Mouse (Mus musculus): ENCODE measurements around the gene Rln3.

The Rln3 gene

GRCm38 (mm10) chr8:84044900-84045299 lies at the start of gene Rln3:
Rln3 (minus strand) TSS chr8:84045000.
- DNase-seq (ENCODE audit: low spot score in 2 of 2), result no peak

GRCm38 (mm10) chr8:84090585-84090984 lies 45.8 kb upstream of the Rln3 start:
- no peak for DNase-seq (ENCODE audit: low spot score in 2 of 2)

GRCm38 (mm10) chr8:84089277-84089676 lies 44.5 kb upstream of the Rln3 start:
- no peak for DNase-seq (ENCODE audit: low spot score in 2 of 2)

DNA sequence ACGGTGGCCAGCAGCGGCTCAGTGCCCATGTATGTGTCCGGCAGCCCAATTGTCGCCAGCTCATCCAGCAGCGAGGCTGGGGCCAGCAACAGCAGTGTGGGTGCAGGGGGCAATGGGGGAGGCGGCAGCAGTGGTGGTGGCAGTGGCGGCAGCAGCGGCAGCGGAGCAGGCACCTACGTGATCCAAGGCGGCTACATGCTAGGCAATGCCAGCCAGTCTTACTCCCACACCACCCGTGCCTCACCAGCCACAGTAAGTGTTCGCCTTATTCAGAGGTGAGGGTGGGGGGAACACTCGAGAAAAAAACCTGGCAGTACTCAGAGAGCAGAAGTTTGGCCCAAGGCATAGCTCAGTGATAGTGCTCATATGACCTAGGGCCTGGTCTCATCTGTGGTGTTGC lies 43.0 kb upstream of the Rln3 start:
- DNase-seq (ENCODE audit: low spot score in 2 of 2), result no peak

- DNase-seq (ENCODE audit: low spot score in 2 of 2), result no peak
These were observed 42.4 kb upstream of the Rln3 start for GRCm38 (mm10) chr8:84087156-84087555.

DNA sequence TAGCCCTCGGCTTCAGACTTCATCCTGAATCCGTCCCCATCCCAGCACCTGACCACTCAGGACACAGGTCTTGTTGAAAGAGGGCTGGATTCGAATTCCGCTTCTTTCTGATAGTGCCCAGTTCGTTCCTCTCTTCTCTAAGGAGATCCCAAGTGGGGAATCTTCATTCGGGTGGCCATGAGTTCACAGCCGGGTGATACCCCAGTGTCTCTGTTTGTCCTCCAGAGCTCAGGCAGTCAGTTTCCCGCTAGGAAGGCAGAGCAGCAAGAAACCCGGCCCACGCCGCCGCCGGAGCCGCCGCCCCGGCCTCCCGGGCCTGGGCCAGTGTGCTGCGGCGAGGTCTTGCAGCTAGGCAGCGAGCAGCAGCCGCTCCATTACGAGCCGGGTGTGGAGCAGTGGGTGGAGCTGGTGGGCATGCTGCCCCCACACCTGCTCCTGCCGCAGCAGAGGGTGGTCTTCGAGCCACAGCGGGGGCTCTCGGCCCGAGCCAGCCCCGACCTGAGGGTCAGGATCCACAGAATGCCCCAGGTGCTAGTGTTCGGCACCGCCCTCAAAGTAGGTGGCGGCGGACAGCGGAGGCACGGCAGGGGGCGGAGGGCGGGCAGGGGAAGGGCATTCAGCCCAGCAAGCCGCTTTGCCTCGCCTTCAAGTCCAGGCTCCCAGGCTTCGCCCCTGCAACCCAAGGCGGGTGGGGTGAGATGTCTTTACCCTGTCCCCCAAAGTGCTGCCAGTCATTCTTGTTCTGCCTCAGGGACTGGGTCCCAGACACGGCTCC lies 39.7 kb upstream of the Rln3 start:
- no peak for DNase-seq (ENCODE audit: low spot score in 2 of 2)

DNA sequence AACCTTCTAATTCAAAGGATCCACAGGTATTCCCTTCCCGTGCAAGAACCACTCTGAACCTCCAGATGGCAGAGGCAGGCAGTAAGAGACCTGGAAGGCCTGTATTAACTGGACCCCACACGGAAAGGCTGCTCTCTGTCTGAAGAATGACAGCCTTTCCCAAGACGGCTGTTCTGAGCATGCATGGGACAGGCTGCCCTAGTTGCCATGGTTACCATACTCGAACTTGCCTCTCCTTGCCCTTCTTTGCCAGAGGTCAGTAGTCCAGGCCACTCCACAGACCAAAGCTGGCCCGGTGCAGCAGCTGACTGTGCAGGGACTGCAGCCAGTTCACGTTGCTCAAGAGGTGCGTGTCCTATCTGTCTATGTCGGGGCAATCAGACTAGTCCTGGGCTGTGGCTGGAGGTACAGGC lies 39.0 kb upstream of the Rln3 start:
- DNase-seq (ENCODE audit: low spot score in 2 of 2), result no peak

DNA sequence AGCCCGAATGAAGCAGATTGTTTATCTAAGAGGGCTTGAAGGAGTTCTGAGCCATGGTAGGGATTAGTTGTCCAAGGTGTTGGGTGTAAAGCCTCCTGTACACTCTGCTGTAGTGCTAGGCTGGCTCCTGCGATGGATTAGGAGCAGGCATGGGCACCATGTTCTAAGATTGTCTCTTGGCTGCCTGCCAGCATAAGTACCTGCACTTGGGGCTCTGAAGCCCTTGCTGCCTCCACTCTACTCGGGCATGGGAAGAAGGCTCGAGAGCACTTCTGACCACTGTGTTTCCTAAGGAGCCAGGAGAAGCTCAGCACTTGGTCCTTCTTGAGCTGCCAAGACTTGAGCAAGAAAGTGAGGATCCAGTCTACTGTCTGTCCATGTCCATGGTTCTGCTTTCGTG lies 34.4 kb upstream of the Rln3 start:
- DNase-seq (ENCODE audit: low spot score in 2 of 2), result no peak

- no peak for DNase-seq (ENCODE audit: low spot score in 2 of 2)
These were observed 32.0 kb upstream of the Rln3 start for GRCm38 (mm10) chr8:84076849-84077248.

DNA sequence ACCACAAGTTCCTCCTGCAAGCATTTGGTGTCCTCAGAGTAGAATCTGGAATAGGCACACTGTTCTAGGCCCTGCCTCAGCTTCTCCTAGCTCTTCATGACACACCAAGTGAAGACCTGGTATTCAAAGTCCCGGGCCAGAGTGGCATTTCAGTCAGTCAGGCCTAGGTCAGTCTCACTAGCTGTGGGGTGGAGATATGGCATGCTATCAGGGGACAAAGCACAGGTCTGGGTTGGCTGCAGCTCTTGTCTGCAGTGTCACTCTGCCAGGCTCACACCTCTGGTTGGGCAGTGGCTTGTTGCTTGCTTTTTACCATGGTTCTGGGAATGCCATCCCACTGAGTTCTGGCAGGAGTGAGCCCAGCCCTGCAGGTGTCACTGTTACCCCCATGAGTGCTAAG lies 31.6 kb upstream of the Rln3 start:
- DNase-seq (ENCODE audit: low spot score in 2 of 2), result no peak

GRCm38 (mm10) chr8:84073230-84073976 lies 28.6 kb upstream of the Rln3 start:
- DNase-seq (ENCODE audit: low spot score in 2 of 2), result no peak

GRCm38 (mm10) chr8:84072321-84072720 lies 27.5 kb upstream of the Rln3 start:
- no peak for DNase-seq (ENCODE audit: low spot score in 2 of 2)

- no peak for DNase-seq (ENCODE audit: low spot score in 2 of 2)
These were observed 27.1 kb upstream of the Rln3 start for GRCm38 (mm10) chr8:84071921-84072320.

GRCm38 (mm10) chr8:84070667-84071066 lies 25.9 kb upstream of the Rln3 start:
- DNase-seq (ENCODE audit: low spot score in 2 of 2), result no peak

DNA sequence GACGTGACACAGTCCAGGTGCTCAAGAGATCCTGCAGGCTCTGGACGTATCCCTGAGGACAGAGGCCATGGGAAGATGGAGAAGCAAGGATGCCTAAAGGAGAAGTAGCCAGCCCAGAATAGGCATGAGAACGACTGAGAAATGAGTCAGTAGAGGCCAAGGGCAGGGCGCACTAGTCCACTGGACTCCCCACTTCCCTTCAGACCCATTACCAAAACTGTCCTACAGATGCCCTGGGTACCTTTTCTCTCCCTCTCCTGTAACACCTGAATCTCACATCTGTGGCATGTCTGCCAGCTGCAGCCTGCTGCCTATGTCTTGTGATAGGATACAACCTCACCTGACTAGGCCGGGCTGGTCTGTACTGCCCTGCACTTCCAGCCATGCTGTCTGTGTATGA lies 25.4 kb upstream of the Rln3 start:
- no peak for DNase-seq (ENCODE audit: low spot score in 2 of 2)

- no peak for DNase-seq (ENCODE audit: low spot score in 2 of 2)
These were observed 24.9 kb upstream of the Rln3 start for GRCm38 (mm10) chr8:84069750-84070149.

DNA sequence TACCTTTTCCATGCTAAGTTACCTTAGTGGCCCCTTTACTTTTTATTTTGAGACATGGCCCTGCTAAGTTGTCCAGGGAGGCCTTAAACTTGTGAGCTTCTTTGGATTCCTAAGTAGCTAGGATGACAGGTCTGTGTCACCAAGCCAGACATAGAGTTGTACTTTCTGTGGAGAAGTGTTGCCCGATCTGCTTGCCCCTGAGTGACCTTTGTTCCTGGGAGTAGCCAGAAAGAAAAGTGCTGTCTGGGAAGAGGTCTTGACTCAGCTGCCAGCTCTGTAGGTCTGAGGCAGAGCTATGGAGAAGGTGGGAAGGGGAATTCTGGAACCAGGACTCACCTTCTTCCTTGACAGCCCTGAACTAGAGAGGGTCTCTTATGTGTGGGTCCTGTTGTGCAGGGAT lies 24.4 kb upstream of the Rln3 start:
- DNase-seq (ENCODE audit: low spot score in 2 of 2), result no peak

GRCm38 (mm10) chr8:84068316-84069035 lies 23.7 kb upstream of the Rln3 start:
- no peak for DNase-seq (ENCODE audit: low spot score in 2 of 2)

DNA sequence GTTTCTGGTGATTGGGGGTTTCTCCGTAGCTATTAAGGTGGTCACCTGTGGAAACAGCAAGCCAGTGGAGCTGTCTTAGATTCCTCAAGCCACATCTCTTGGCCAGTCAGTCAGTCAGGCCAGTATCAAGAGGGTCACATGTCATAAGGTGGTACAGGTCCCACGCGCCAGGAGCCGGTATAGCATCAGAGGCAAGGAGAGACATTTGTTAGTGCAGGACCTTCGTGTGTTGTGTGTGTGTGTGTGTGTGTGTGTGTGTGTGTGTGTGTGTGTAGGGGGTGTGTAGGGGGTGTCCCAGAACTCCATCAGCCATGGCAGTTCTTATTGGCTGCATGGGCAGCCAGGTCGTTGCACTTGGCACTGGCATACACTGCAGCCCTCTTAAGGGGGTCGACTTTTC lies 23.1 kb upstream of the Rln3 start:
- DNase-seq (ENCODE audit: low spot score in 2 of 2), result no peak

DNA sequence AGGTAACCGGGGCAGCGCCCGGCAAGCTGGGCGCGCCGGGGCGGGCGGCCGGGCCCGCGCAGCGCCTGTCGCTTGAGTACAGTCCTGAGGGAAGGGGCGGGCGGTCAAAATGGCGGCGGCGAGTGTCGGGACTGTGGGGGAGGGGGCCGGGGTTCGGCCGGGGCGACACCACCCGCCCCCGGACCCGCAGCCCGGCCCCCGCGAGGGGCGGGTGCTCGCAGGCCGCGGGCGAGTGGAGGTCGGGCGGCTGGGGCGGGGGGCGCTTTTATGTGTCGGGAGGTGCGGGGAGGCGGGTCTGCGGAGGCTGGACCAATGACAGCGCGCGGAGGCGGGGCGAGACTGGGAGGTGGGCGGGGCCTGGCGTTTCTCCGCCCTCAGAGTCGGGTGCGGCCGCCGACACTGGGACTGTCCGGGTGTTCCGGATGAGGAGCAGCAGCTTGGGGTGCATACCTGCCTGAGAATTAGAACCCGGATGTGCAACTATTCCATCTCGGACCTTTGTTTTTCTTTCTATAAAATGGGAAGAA lies 22.3 kb upstream of the Rln3 start:
- DNase-seq (ENCODE audit: low spot score in 2 of 2), result peak; percentile 95 to 98

DNA sequence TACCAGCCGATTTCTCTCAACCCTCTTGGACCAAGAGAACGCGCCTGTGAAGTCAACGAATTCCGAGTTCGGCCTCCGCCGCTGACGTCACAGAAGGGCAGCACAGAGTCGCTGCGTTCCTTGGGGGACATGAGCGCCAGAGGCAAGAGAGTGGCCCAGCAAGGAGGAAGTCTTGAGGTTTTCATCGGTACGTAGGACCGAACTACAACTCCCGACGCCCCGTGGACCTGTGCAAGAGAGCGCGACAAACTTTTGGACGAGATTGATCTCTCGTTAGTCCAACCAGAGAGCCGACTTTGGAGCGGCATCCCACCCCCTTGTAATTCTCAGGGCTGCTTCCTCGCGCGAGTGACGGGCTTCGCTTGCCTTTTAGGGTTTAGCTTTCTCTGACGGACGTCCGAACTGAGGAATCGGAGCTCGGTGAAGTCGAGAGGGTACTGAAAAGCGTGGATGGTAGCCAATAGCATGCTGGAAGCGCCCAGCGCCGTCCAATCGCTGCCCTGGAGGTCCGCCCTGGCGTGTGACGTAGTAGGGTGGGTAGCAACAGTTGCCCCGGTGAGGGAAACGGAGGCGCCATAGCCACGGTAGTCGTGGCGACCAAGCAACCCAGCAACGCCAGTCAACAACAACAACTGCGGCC lies 21.6 kb upstream of the Rln3 start, which contains the start of gene Rfx1:
Rfx1 (plus strand) TSS at position 544 of the 640 bp plus-strand sequence.
- peak; percentile 95 to 99 for DNase-seq (ENCODE audit: low spot score in 2 of 2)
